Mouse (Mus musculus): ENCODE data around the gene Slpi.

Slpi gene

GRCm38 (mm10) chr2:164389020-164389419 is at the start of gene Slpi:
Gene Slpi, minus strand, starts transcription at chr2:164389095.
- no peak for DNase-seq (ENCODE audit: low spot score)

GRCm38 (mm10) chr2:164438257-164438656 is 49.4 kb upstream of the Slpi start:
- no peak for DNase-seq (ENCODE audit: low spot score)

DNA sequence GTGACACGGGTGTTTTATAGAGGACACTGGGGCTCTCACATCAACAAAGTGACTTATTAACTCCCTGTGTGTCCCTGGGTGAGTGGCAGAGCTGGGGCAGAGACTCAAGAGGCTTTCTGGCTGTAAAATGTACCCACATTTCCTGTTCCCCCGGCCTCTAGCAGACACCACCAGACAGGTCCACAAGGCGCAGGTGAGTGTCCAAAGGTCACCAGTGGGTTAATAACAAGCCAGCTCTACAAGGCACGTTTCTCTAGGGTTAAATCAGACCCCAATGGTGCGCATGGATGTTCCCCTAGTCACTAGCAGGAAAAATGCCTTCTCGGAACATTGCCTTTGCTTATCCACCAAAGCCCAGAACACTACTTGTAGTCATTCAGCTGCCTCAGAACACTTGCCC is 48.8 kb upstream of the Slpi start:
- DNase-seq (ENCODE audit: low spot score): no peak

DNA sequence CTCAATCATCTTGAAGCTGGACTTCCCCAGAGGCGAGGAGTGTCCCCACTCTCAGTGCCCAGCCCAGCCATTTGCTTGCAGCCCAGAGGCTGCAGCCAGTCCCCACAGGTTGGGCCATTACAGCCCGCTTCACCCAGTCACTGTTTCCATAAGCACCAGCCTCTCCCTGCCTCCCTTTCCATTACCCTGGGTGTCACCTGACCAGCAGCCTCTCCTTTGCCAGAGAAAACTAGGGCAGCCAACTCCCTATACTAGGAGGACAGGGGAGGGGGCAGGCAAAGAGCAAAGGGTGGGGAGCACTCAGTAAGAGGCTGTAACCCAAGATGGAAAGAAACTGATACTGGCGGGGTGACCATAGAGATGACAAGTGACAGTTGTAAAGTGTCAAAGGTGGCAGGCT is 48.1 kb upstream of the Slpi start:
- DNase-seq (ENCODE audit: low spot score): no peak

GRCm38 (mm10) chr2:164436215-164436913 is 47.5 kb upstream of the Slpi start:
- DNase-seq (ENCODE audit: low spot score): no peak

DNA sequence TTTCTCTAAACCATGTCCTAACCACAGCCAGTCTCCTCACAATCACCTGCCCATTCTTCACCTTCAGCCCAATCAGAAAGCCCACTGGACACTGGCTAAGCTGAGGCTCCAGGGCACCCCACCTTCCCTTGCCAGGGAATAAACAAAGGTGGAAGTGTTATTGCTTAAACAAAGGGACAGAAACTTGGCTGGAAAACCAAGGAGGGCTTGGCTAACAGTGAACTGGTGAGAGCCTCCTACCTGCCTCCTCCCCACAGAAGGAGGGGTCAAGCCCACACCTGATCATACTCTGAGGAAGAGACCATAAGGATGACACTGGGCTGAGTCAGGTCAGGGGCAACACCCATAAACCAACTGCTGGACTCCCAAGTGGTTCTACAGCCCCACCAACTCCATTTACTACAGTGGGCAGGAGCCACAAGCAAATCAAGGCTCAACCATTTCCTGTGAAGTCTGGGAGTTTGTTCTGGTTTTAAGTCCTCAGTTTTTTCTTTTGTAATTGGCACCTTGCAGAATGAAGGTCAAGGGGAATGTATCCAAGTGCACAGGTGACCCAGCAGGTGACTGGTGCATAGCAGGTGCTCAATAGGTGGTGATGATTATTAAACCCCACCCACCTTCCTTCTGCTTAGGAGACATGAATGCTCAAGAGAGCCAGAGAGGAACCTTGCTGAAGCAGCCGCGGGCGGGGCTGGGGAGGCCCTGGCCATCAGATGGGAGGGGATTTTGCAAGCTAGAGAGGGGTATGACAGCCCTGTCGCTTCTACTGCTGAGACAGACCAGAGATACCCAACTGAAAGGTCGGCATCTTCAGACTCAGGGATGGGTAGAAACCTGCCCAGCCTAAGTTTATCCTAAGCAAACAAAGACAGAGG is 46.6 kb upstream of the Slpi start:
- DNase-seq (ENCODE audit: low spot score): no peak

- no peak for DNase-seq (ENCODE audit: low spot score)
Observed at GRCm38 (mm10) chr2:164434681-164435080, 45.8 kb upstream of the Slpi start.

GRCm38 (mm10) chr2:164433278-164433895 is 44.5 kb upstream of the Slpi start:
- DNase-seq (ENCODE audit: low spot score): no peak

DNA sequence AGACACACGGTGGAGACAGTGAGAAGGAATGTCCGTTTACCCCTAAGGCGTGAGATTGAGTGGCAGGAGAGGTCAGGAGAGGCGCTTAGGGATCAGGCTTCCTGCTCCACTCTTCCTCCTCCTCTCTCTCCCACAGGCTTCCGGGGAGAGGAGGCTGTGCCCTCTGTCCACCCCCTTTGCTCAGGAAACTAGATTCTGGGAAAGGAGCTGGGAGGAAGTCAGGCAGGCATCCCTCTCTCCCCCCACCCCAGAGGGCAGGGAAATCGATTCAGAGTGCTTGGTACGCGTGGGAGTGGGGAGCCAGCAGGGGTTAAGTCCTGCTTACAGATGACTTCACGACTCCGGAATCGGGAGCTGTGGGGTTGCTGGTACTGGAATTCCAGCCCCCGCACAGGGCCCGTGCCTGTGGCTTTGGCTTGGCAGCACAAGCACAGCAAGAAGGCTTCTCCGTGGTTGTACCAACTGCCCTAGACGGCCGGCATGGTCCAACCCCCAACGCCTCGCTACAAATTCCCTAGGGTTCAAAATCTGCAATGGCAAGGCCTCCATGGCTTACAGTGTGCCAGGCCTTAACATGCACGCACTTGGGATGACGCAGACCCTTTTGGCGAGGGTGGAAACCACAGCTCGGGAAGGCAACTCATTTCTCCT is 43.8 kb upstream of the Slpi start:
- no peak for DNase-seq (ENCODE audit: low spot score)

DNA sequence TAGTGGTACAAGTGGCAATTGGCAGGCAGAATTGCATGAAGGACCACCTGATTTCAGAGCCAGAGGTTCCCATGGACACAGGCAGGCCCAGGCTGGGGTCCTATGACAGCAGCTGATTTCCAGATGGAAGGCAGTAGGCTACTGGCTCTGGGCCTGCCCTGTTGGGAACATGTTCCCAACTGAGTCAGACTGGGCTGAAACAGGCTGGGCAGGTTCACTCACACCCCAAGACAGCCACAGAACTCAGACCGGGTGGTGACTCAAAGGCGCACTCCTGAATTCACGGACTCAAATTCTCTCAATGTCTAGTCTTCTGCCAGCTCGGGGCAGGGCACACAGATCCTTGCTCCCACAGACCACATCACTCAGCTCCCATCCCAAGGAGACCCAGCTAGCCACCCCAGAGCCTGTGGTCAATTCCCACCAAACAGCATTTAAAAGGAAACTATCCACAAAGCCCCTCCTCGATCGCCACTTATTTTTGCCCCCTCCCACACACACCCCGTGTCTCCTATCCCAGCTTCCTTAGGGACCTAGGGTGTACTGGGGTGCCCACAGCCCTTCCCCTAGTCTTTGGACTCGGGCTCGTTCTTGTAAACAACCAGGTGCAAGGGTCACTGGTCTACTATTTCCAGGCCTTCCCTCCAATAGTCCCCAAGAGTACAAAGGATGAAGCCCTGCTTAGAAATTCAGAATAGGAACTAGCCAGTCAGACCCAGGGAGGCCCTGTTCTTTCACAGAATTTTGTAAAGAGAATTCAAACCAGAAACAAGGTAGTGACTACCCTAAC is 43.0 kb upstream of the Slpi start:
- DNase-seq (ENCODE audit: low spot score): no peak

- no peak for DNase-seq (ENCODE audit: low spot score)
Observed at GRCm38 (mm10) chr2:164430697-164431096, 41.8 kb upstream of the Slpi start.

- no peak for DNase-seq (ENCODE audit: low spot score)
Observed at GRCm38 (mm10) chr2:164429881-164430615, 41.2 kb upstream of the Slpi start.

- no peak for DNase-seq (ENCODE audit: low spot score)
Observed at GRCm38 (mm10) chr2:164428451-164428850, 39.6 kb upstream of the Slpi start.

- no peak for DNase-seq (ENCODE audit: low spot score)
Observed at GRCm38 (mm10) chr2:164426952-164427351, 38.1 kb upstream of the Slpi start.

DNA sequence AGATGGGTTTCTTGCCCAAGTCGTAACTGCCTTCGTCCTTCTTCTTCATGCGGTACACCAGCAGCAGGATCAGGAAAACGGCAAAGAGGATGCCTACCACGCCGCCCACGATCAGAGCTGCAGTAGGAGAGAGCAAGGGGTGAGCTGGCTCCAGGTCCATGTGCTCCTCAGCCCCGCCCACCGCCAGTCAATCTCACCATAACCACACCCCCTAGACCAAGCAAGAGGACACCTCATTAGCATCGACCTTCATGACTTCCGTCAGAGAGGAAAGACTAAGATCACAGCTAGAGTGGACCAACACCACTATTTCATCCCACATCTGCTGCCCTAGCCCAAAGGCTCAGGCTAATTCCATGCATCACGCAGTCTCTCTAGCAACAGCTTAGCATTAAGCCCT is 37.2 kb upstream of the Slpi start:
- DNase-seq (ENCODE audit: low spot score): no peak

DNA sequence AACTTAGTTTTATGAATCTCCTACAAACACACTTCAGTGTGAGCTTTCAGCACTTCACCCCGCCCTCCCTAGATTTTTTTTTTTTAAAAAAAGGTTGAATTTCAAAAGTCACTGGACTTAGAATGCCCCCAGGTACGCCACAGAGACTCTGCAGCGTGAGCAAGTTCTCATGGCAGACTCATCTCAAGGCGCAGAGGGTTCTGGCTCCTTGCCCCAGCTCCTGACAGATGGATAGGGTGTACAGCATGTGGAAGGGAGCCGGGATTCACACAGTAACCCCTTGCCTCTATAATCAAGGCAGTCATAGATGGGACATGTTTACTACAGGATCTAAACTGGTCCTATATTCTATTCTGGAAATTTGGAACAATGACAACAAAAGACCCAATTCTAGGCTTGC is 36.5 kb upstream of the Slpi start:
- no peak for DNase-seq (ENCODE audit: low spot score)

DNA sequence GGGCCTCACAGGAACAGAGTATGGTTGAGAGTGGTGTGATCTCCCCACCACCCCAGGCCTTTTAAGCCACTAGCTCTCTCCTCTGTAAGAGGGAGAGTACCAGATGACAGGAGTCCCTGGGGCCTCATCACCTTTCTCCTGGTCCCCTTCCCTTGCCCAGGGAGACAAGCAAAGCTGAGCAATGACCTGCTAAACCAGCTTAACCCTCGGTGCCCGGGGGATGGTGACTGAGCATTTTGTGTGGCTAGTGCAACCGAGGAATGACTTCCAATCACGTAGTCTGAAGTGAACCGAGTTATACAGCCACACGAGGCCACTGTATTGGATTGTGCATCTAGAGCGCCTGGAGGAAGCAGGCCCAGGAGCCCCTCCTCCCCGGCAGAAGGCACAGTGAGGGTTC is 35.5 kb upstream of the Slpi start:
- DNase-seq (ENCODE audit: low spot score): no peak

GRCm38 (mm10) chr2:164423464-164423863 is 34.6 kb upstream of the Slpi start:
- no peak for DNase-seq (ENCODE audit: low spot score)

DNA sequence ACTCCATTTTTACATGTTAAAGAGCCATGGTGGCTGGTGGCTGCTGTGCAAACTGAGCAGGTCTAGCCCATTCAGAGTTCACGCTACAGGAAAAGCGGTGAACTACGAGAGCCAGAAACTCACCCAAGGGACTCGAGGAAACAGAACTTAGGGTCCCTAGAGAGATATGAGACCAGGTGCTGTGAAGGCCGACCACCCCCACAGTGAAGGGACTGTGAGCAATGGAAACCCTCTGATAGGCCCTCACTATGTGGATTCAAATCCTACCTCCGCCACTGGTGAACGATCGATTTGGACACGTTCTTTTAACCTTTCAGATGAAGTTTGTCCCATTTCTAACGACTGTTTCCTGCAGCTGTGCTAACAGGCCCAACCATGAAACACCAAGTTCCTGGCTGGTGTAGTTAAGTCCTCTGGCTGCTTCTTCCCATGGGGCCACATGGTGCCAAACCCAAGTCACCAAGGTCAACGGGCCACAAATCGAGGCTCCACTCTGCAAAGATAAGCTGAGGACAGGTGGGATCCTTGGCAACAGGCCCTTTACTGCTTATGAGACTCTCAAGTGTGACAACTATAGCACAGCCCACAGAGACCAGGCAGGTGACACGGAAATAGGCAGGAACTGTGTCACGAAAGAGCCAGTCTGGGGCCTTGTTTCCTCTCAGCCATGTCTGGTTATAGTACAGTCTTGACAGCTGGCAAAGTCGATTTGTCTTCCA is 33.9 kb upstream of the Slpi start:
- DNase-seq (ENCODE audit: low spot score): no peak

- no peak for DNase-seq (ENCODE audit: low spot score)
Observed at GRCm38 (mm10) chr2:164421979-164422378, 33.1 kb upstream of the Slpi start.

Data from layer of hippocampus, adult 9-10 months (tissue).